Mouse (Mus musculus): ENCODE data around the gene Rfk. TPM values are rescaled to one million over a fixed set of nuclear protein-coding genes. Genes with fewer than 3 reads are reported as not detected.

Rfk gene
- polyA plus RNA-seq, 1 experiment from 2014 or later = 74.6 TPM

DNA sequence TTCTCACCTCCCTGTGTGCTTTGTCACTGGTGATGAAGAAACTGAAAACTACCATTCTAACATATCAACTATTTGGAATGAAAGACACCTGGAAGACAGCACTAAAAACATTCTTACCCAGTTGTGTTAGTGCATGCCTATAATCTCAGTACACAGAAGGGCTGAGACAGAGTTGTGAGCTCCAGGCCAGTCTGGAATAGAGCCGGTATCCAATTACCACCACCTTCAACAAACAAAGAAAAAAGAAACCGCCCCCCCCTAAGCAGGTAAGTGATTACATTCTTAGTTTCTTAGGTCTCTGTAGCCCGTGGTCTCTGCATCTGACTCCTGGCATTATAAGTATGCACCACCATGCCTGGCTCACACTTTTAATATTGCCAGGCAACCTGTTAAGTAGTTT is 977 bp upstream of the Rfk start:
- peaks cover 23% of the 10 kb centered on the region for H3K27me3 ChIP-seq (ENCODE audit: poor library complexity, severe bottlenecking)
- peaks cover 17% of the 10 kb centered on the region for H3K4me1 ChIP-seq
- peak overlapping the region; percentile 92; the same call in 1 of the 2 replicates for H3K4me3 ChIP-seq
- H3K9me3 ChIP-seq = no peaks in the 10 kb centered on the region
- no peak for DNase-seq (ENCODE audit: extremely low spot score, low spot score)
- peaks cover 20% of the 10 kb centered on the region for H3K36me3 ChIP-seq (replicated peaks)
- 15% methylated on average over 3 of the region's 3 CpGs for WGBS
- H3K27ac ChIP-seq = no peak overlapping the region

DNA sequence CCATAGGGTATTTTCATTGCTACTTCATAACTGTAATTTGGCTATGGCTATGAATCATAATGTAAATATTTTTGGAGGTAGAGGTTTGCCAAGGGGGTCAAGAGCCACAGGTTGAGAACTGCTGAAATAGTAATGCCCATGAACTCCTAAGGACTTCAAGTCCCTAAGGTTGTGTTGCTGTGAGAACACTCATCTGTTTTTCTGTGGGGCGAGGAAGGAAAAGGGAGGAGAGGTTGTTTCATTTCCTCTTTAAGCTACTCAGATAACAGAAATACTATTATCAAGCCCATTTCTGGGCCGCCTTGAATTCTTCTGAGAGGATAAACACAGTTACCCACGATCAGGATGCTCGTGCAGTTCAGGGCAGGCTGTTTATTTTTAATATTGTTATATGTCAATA is 3.0 kb downstream of the Rfk start:
- Histone ChIP-seq H3K4me1 (peaks cover 17% of the 10 kb centered on the region), H3K27me3 (ENCODE audit: poor library complexity, severe bottlenecking) (peaks cover 18% of the 10 kb centered on the region), H3K27ac (no peak overlapping the region), H3K36me3 (replicated peaks) (peaks cover 53% of the 10 kb centered on the region), H3K4me3 (no peak overlapping the region), H3K9me3 (no peaks in the 10 kb centered on the region)
- no peak for DNase-seq (ENCODE audit: extremely low spot score, low spot score)
- 86% methylated on average over 4 of the region's 4 CpGs for WGBS

GRCm38 (mm10) chr19:17397922-17398321 is 4.1 kb downstream of the Rfk start:
- Histone ChIP-seq H3K4me1 (peaks cover 16% of the 10 kb centered on the region), H3K27ac (no peak overlapping the region), H3K9me3 (no peaks in the 10 kb centered on the region), H3K36me3 (replicated peaks) (peaks cover 53% of the 10 kb centered on the region), H3K27me3 (ENCODE audit: poor library complexity, severe bottlenecking) (peaks cover 7% of the 10 kb centered on the region), H3K4me3 (no peak overlapping the region)
- no peak for DNase-seq (ENCODE audit: extremely low spot score, low spot score)
- WGBS = 86% methylated on average over 5 of the region's 5 CpGs

GRCm38 (mm10) chr19:17399965-17400364 is 6.1 kb downstream of the Rfk start:
- Histone ChIP-seq H3K4me1 (peaks cover 4% of the 10 kb centered on the region), H3K36me3 (replicated peaks) (peaks cover 53% of the 10 kb centered on the region), H3K27me3 (ENCODE audit: poor library complexity, severe bottlenecking) (no peaks in the 10 kb centered on the region), H3K9me3 (no peaks in the 10 kb centered on the region), H3K4me3 (no peak overlapping the region), H3K27ac (no peak overlapping the region)
- WGBS = 89% methylated on average over 4 of the region's 4 CpGs
- DNase-seq (ENCODE audit: extremely low spot score, low spot score) = no peak

- Histone ChIP-seq H3K9me3 (no peaks in the 10 kb centered on the region), H3K4me1 (no peaks in the 10 kb centered on the region), H3K36me3 (replicated peaks) (peaks cover 52% of the 10 kb centered on the region), H3K4me3 (no peak overlapping the region), H3K27ac (no peak overlapping the region), H3K27me3 (ENCODE audit: poor library complexity, severe bottlenecking) (no peaks in the 10 kb centered on the region)
- 89% methylated on average over 4 of the region's 4 CpGs for WGBS
- DNase-seq (ENCODE audit: extremely low spot score, low spot score) = no peak
Measured at GRCm38 (mm10) chr19:17400571-17400970, 6.7 kb downstream of the Rfk start.

DNA sequence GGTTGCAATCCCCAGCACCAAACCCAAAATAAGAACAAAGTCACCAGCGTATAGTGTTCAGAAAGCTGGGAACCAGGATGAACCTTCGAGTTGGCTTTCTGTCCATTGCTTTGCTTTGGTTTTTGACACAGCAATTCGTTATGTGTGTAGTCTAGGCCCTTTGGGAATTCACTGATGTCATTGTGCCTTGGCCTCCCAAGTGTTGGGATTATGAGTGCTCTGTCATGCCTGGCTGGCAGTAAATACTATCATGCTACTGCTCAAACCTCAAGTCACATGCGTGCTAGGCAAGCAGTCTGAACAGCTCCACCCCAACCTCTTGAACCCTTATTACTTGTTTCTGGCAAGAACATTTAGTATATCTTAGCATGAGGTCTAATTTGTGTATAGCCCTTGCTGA is 9.3 kb downstream of the Rfk start:
- no peak overlapping the region for H3K4me3 ChIP-seq
- no peaks in the 10 kb centered on the region for H3K4me1 ChIP-seq
- peaks cover 29% of the 10 kb centered on the region for H3K36me3 ChIP-seq (replicated peaks)
- DNase-seq (ENCODE audit: extremely low spot score, low spot score) = no peak
- H3K27me3 ChIP-seq (ENCODE audit: poor library complexity, severe bottlenecking) = no peaks in the 10 kb centered on the region
- no peaks in the 10 kb centered on the region for H3K9me3 ChIP-seq
- 86% methylated on average over 4 of the region's 4 CpGs for WGBS
- no peak overlapping the region for H3K27ac ChIP-seq

GRCm38 (mm10) chr19:17406823-17407222 is 13.0 kb downstream of the Rfk start:
- no peak for DNase-seq (ENCODE audit: extremely low spot score, low spot score)
- 93% methylated on average over 5 of the region's 5 CpGs for WGBS

DNA sequence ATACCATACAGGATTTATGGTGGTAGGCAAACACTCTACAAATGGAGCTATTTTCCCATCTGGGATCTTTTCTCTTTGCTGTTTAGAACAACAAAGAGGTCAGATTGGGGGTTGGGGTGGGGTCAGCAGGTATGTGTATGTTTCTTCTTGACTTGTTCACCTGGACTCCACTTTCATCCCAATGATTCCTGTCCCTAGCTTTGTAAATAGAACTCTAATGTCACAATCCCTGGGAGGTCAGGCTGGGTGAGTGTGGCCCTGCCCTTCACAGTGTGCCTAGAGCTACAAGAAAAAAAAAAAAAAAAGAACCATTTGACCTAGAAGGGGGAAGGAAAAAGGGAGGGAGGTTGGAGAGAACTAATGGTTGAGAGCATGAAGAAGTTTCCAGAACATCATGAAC is 14.7 kb downstream of the Rfk start:
- DNase-seq (ENCODE audit: extremely low spot score, low spot score) = no peak
- no peaks in the 10 kb centered on the region for H3K27me3 ChIP-seq (ENCODE audit: poor library complexity, severe bottlenecking)
- H3K27ac ChIP-seq = no peak overlapping the region
- no peaks in the 10 kb centered on the region for H3K9me3 ChIP-seq
- no peak overlapping the region for H3K4me3 ChIP-seq
- H3K36me3 ChIP-seq (replicated peaks) = no peaks in the 10 kb centered on the region
- peaks cover 9% of the 10 kb centered on the region for H3K4me1 ChIP-seq

More at GRCm38 (mm10) chr19:17406823-17407222, 13.0 kb downstream of the Rfk start:
- H3K9me3 ChIP-seq = no peaks in the 10 kb centered on the region
- no peaks in the 10 kb centered on the region for H3K27me3 ChIP-seq (ENCODE audit: poor library complexity, severe bottlenecking)
- no peaks in the 10 kb centered on the region for H3K4me1 ChIP-seq
- H3K27ac ChIP-seq = no peak overlapping the region
- no peaks in the 10 kb centered on the region for H3K36me3 ChIP-seq (replicated peaks)
- no peak overlapping the region for H3K4me3 ChIP-seq

GRCm38 (mm10) chr19:17409351-17409750 is 15.5 kb downstream of the Rfk start:
- Histone ChIP-seq H3K4me3 (no peak overlapping the region), H3K4me1 (peaks cover 9% of the 10 kb centered on the region), H3K27ac (no peak overlapping the region), H3K9me3 (no peaks in the 10 kb centered on the region), H3K36me3 (replicated peaks) (no peaks in the 10 kb centered on the region), H3K27me3 (ENCODE audit: poor library complexity, severe bottlenecking) (no peaks in the 10 kb centered on the region)
- no peak for DNase-seq (ENCODE audit: extremely low spot score, low spot score)
- 70% methylated on average over 3 of the region's 3 CpGs for WGBS

GRCm38 (mm10) chr19:17410465-17411065 is 16.7 kb downstream of the Rfk start:
- no peaks in the 10 kb centered on the region for H3K27me3 ChIP-seq (ENCODE audit: poor library complexity, severe bottlenecking)
- no peak overlapping the region for H3K4me3 ChIP-seq
- DNase-seq (ENCODE audit: extremely low spot score, low spot score) = no peak
- no peak overlapping the region for H3K27ac ChIP-seq
- peaks cover 9% of the 10 kb centered on the region for H3K4me1 ChIP-seq
- 92% methylated on average over 5 of the region's 5 CpGs for WGBS
- no peaks in the 10 kb centered on the region for H3K9me3 ChIP-seq
- no peaks in the 10 kb centered on the region for H3K36me3 ChIP-seq (replicated peaks)

DNA sequence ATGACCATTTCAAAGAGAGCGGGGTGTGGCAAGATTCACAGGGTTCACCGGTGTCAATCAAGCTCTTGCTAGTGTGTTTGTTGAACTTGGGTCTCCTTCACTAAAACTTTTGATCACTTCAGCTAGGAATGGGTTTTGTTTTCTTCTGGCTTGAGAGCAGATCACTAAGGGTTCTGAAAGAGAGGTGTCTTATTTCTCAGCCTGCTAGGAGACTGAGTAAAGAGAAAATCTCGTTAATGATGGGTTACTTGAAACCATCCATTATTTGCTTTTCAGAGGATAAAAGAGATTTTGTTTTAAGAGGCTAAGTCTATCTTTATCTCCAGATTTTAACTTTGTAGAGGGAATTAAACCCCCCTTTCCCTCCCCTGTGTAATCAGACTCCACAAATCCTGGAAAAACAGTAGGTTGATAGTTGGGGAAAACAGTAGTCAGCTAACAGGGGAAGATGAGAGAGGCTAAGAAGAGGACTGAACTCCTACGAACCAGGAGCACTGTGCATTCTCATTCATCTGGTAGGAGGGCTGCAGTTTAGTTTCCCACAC is 19.1 kb downstream of the Rfk start:
- Histone ChIP-seq H3K27me3 (ENCODE audit: poor library complexity, severe bottlenecking) (no peaks in the 10 kb centered on the region), H3K4me3 (no peak overlapping the region), H3K9me3 (no peaks in the 10 kb centered on the region), H3K36me3 (replicated peaks) (no peaks in the 10 kb centered on the region), H3K4me1 (peaks cover 9% of the 10 kb centered on the region), H3K27ac (no peak overlapping the region)
- no peak for DNase-seq (ENCODE audit: extremely low spot score, low spot score)
- WGBS = 53% methylated on average over 4 of the region's 4 CpGs

DNA sequence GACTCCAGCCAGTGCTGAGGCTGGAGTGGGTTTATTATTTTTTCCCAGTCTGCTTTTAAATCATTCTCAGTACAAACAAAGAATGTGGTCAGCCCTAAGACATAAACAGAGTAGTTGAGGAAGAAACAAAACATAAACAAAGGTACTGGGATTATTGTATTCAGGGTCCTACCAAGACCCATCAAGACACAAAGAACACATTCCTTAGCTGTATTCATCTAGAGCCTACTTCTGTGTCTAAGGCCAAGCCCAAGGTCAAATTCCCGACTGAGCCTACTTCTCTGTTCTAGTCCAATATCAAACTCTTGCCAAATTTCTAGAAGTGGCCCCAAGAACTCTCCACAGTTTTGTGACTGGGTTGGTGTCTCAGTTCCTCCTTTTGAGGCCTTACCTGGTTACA is 24.0 kb downstream of the Rfk start:
- Histone ChIP-seq H3K27me3 (ENCODE audit: poor library complexity, severe bottlenecking) (no peaks in the 10 kb centered on the region), H3K9me3 (no peaks in the 10 kb centered on the region), H3K4me3 (no peak overlapping the region), H3K27ac (no peak overlapping the region), H3K36me3 (replicated peaks) (no peaks in the 10 kb centered on the region), H3K4me1 (peaks cover 5% of the 10 kb centered on the region; the same call in 1 of the 2 replicates)
- 91% methylated on average over 1 of the region's 1 CpGs for WGBS
- DNase-seq (ENCODE audit: extremely low spot score, low spot score) = no peak

DNA sequence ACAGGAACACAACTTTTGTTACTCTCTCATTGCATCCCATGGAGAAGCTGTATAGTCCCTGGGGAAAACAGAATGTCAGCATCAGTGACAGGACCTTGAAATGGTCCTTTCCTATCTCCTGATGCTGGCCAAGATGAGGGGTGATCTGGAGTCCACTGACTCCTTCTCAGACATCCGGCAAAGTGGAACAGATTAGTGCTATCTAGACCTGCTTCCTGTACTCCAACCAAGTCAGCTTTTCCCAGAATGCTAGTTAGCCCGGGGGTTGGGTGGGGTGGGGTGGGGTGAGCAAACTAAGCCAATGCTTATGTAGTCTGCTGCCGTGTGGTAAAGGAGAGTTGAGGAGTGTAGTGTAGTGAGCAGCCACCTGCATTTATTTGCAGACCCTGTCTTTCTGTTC is 29.5 kb downstream of the Rfk start:
- Histone ChIP-seq H3K27ac (no peak overlapping the region), H3K36me3 (replicated peaks) (no peaks in the 10 kb centered on the region), H3K27me3 (ENCODE audit: poor library complexity, severe bottlenecking) (no peaks in the 10 kb centered on the region), H3K4me3 (no peak overlapping the region), H3K4me1 (no peaks in the 10 kb centered on the region), H3K9me3 (no peaks in the 10 kb centered on the region)
- WGBS = 77% methylated on average over 3 of the region's 3 CpGs
- DNase-seq (ENCODE audit: extremely low spot score, low spot score) = no peak
